Mouse (Mus musculus): Measurements from ENCODE around the gene Rnf183.
"Not testable (repeated sequence)": the region's sequence is repeated elsewhere in the genome, so short reads cannot be mapped to it uniquely, and the experiment has no call there.

Rnf183 gene

DNA sequence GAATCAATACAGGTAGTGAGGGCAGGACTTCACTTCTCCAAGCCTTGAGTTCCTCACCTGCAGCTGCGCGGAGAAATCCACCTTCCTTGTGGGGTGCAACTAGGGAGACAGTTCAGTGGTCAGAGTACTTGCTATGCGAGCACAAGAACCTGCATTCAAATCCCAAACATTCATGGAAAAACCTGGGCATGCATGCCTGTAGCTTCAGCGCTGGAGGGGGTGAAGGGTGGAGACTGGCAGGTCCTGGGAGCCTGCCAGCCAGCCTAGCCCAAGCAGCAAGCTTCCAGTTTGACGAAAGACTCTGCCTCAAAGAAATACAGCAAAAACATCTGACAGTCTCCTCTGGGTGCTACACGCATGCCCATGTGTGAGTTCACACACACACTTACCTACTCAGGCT is at the start of gene Rnf183:
Gene Rnf183, minus strand, starts transcription at position 172 of the 400 bp plus-strand sequence.
- in situ Hi-C loops (cut with MboI): no loop called here

DNA sequence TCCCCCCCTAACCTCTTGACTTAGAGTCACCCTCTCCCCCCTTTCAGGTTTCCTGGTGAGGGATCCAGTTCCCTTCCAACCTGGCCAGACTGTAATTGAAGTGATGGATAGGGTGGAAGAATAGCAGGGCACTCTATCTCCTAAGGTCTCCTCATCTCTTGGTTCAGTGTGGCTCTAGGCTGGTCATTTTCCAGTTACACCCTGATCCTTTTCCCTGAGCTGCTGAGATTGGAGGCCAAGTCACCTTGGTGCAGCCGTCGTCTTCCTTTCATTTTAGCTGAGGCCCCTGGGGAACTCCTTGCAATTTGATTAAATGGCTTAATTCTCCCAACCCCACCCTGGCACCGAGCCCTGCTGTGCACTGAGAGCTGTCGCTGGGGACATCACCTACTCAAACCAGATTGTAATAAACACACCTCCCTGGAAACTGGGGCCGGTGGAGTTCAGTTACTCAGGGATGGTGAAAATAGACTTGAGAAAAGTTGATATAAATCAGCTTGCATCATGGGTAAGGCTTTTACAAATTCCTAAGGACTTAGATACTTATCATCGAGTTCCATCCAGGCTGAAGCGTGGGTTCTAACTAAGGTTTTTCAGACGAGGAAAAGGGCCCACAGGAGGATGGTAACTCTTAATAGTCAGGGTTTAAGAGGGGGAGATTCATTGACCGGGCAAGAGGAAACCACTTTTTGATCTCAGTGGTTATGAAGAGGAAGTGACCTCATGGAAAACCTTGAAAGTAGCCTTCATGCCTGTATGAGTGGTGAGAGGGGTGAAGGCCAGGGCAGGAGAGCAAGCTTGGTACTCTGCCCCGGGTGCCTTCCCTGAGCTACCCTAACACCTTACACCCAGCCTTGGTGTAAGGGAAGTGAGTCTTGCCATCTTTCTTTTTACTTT is 45.9 kb upstream of the Rnf183 start:
- in situ Hi-C loops (cut with MboI): loop anchor here (5.0 kb wide), 1 partner anchor 36 kb away; the partner anchor contains the start of gene Alad

DNA sequence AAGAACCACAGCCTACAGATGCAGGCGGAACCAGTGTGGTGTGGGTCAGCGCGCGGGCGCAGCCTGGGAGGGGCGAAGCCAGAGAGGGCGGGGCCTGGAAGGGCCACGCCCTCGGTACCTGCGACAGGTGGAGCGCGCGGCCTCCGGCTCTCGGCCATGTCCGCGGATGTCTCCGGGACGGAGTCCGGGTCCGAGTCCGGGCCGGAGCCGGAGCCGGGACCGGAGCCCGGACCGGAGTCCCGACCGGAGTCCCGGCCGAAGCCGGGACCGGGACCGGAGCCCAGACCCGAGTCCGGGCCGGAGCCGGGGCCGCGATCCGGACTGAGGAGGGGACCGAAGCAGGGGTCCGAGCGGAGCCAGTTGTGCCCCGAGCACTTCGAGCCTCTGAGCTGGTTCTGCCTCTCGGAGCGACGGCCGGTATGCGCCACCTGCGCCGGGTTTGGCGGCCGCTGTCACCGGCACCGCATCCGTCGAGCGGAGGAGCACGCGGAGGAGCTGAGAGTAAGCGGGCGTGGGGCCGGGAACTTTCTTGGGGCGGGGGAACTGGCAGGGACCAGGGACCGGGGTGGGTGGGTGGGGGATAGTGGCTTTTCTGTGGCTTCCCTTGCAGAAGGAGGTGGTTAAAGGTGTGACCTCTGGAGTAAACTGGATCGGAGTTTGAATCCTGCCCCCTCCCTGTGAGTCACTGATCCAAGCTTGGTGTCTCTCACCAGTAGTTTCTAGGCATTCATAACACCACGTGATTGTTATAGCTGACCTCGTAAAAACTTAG is 45.1 kb upstream of the Rnf183 start, which contains the start of gene Bspry:
Gene Bspry, plus strand, starts transcription at position 117 of the 772 bp plus-strand sequence.
- in situ Hi-C loops (cut with MboI): loop anchor here (5.0 kb wide), 1 partner anchor 37 kb away; the partner anchor contains the start of gene Alad

- in situ Hi-C loops (cut with MboI): not testable (repeated sequence)
Observed at GRCm38 (mm10) chr4:62479593-62479936, 44.5 kb upstream of the Rnf183 start.

- in situ Hi-C loops (cut with MboI): no loop called here
Observed at GRCm38 (mm10) chr4:62477542-62478244, 42.6 kb upstream of the Rnf183 start.

GRCm38 (mm10) chr4:62475793-62476192 is 40.7 kb upstream of the Rnf183 start:
- in situ Hi-C loops (cut with MboI): no loop called here

GRCm38 (mm10) chr4:62475131-62475530 is 40.1 kb upstream of the Rnf183 start:
- in situ Hi-C loops (cut with MboI): no loop called here

GRCm38 (mm10) chr4:62472071-62472470 is 37.0 kb upstream of the Rnf183 start:
- in situ Hi-C loops (cut with MboI): no loop called here

GRCm38 (mm10) chr4:62470598-62471051 is 35.6 kb upstream of the Rnf183 start, which contains the start of gene Wdr31:
Gene Wdr31 (minus strand): TSS chr4:62470896.
- in situ Hi-C loops (cut with MboI): no loop called here

DNA sequence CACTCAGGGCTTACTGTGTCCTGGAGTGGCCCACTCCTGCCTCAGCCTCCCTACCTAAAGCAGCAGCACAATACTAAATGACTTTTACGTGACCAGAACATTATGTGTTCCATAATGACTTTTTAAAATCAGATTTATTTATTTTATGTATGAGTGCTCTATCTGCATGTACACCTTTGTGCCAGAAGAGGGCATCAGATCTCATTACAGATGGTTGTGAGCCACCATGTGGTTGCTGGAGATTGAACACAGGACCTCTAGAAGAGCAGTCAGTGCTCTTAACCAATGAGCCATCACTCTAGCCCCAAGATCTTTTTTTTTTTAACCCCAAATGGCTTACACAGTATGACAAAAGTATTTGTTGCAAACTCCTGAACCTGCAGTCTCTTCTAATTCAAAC is 33.1 kb upstream of the Rnf183 start:
- in situ Hi-C loops (cut with MboI): no loop called here

DNA sequence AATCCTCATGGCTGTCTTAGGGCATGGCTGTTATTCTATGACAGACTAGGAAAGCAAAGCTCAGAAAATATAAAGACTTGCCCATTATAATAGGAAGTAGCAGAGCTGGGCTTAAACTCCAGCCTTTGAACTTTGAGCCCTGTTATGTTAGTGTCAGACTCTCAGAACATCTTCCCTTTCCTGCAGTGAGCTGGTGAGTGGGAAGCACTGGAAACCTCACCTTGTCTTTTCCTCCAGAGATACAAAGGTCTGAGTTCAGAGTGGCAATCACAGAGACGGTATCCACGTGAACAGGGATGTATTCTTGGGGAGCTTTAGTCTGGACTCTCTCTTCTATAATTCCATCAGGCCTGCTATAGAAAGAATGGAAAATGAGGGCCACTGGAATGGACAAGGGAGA is 28.1 kb upstream of the Rnf183 start:
- in situ Hi-C loops (cut with MboI): no loop called here

DNA sequence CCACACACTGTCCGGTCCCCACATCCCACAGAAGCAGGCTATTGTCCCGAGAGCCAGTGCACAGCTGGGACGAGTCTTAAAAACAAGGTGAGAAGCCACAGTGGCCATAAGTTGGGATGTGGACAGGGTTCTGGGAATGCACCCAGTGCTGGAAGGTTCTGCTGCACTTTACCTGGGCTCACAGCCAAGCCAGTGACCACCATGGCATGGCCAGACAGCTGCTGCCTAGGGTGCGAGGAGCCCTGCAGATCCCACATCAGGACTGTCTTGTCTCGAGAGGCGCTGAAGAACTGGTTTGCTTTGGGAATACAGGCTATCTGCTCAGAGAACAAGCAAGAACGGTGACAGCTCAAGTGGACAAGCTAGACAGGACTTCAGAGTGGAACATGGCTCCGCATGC is 25.3 kb upstream of the Rnf183 start:
- in situ Hi-C loops (cut with MboI): no loop called here

DNA sequence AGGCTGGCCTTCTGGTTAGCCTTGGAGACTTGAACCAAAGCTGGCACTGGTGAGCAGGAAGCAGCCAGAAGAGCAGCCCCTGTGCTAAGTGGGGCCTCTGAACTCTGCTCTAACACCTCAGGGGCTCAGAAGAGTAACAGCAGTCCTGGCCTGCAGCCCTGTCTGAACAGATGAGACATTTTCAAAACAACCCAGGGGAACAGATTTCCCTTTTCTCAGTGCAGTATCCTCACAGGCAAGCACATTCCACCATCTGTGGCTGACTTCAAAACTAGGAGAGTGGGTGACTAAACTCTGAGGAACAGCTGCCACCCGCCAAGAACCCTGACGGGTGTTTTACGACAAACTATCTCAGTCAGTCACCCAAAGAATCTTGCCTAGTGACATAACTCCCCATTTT is 24.0 kb upstream of the Rnf183 start:
- in situ Hi-C loops (cut with MboI): no loop called here

DNA sequence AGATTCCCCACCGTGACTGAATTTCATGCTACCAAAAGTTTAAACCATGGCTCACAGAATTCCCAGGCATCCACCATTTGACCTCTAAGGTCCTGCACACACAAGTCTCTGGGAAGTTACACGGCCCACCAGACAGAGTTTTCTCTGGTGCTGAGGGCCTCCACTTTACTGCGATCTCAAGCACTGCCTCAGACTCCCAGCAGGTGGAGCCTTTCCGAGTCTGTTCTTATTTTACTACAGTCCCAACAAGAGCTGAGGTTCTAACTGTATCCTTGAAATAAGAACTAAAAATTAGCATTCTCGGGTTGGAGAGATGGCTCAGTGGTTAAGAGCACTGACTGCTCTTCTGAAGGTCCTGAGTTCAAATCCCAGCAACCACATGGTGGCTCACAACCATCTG is 19.9 kb upstream of the Rnf183 start:
- in situ Hi-C loops (cut with MboI): no loop called here

- in situ Hi-C loops (cut with MboI): no loop called here
Observed at GRCm38 (mm10) chr4:62440986-62441385, 5.9 kb upstream of the Rnf183 start.

DNA sequence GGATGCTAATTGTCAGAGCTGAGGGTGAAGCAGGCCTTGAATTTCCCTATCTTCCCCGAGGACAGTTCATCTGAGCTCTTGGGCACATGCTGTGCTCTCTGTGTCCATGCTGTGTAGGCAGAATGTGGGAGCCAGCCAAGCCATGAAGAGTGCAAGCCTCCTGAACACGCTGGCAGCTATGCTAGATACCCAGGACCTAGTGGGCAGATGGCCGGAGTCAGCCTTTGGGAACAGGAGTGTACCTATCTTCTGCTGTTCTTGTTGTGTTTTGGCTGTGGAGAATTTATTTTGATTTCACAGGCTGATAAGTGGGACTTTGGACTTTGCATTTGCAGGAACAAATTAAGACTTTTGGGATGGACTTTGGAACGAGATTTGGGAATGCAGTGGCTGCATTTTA is 5.5 kb upstream of the Rnf183 start:
- in situ Hi-C loops (cut with MboI): no loop called here

DNA sequence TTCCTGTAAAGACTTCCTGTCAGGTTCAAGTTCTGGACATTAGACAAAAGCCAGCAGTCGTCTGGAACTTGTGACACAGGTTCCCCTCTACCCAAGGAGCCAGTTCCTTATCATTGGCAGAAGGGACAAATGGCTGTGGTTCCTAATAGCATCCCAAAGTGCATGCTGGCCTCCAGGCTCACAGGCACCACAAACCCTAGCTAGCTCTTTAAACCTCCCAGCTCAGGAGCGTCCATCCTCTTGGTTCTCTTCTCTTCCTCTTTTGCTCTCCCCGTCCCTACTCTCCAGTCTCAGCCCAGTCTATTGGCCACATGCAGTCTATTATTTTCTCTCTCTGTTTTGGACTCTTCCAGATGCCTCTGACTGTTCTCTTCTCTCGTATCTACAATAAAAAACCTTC is 4.7 kb upstream of the Rnf183 start:
- in situ Hi-C loops (cut with MboI): no loop called here

- in situ Hi-C loops (cut with MboI): no loop called here
Observed at GRCm38 (mm10) chr4:62437871-62438270, 2.8 kb upstream of the Rnf183 start.

GRCm38 (mm10) chr4:62437256-62437778 is 2.3 kb upstream of the Rnf183 start:
- in situ Hi-C loops (cut with MboI): no loop called here

GRCm38 (mm10) chr4:62433939-62434870 is 847 bp downstream of the Rnf183 start:
- in situ Hi-C loops (cut with MboI): no loop called here

GRCm38 (mm10) chr4:62431522-62431921 is 3.5 kb downstream of the Rnf183 start:
- in situ Hi-C loops (cut with MboI): no loop called here

Data from mature B cell (primary cell).